Mouse (Mus musculus) R1 (cell line): ENCODE results near the gene Aff4.

ENCODE experiments used
- DNase-seq: peaks from one replicate; pipeline ENCODE4 v3.0.0-alpha.2; 2018; ENCODE audit warnings: low read depth, low spot score

The Aff4 gene

DNA sequence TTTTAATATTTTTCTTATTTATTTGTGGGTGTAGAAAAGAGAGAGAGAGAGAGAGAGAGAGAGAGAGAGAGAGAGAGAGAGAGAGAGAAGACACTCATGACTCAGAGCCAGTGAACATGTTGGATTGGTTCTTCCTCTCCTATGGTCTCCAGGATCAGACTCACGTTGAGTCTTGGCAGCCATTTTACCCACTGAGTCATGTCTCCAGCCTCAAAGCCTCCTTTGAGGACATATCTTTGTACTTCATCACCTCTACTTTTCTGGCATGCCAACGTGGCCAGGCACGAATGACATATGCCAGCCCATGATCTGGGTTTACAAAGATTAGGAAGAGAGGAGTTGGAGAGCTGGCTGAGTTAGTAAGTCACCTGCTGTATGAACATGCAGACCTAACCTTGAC is 109.6 kb downstream of the Aff4 start:
- no peak for DNase-seq

DNA sequence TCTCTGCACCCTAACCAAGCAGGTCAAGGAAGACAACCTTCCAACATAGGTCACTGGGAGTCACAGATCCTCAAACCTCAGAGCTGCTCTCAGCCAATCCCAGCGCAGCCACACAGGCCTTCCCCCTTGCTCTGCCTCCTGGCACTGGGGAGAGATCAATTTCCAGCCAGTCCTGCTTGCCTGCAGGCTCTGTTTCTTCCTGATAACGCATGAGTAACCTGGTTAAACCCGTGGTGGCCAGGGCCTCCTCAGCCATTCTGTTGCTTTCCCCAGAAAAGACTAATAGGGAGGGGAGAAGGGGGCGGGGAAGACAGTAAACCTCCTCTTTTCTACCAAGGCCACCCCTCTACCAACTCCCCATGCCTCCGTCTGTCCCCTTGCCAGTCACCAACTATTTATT is 111.1 kb downstream of the Aff4 start:
- no peak for DNase-seq

DNA sequence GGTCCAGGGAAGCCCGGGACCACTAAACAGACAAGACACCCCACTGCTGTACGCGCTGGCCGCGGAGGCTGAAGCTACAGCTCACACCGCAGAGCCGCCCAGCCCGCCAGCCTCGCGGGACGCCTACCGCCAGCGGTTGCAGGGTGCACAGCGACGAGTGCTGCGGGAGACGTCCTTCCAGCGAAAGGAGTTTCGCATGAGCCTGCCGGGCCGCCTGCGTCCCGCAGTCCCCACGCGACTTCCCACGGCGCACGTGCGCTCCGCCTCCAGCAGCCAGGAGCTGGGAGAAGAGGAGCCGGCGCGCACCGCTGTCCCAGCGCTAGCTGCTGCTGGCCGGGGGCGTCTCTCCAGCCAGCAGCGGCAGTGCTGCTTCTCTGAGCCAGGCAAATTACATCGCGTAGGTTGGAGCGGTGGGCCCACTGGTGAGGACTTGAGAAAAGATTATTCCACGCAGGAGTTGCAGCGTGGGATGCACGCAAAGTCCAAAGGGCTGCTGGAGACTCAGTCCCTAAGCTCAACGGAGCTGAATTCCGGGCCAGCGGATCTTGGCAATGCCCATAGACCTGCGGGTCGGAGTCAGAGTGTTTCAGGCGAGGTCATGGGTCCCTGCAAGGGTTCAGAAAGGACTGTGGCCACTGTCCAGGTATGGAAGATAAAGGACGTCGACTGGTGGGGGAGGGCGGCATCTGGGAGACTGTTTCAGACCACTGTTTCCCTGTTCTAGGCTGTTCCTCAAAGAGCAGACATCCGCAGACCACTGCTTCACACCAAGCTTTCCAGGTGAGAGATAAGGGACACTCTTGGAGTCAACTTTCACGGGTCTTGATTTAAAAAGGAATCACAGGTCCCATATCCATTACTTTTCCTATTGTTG is 113.2 kb downstream of the Aff4 start:
- peak; percentile 56 for DNase-seq

DNA sequence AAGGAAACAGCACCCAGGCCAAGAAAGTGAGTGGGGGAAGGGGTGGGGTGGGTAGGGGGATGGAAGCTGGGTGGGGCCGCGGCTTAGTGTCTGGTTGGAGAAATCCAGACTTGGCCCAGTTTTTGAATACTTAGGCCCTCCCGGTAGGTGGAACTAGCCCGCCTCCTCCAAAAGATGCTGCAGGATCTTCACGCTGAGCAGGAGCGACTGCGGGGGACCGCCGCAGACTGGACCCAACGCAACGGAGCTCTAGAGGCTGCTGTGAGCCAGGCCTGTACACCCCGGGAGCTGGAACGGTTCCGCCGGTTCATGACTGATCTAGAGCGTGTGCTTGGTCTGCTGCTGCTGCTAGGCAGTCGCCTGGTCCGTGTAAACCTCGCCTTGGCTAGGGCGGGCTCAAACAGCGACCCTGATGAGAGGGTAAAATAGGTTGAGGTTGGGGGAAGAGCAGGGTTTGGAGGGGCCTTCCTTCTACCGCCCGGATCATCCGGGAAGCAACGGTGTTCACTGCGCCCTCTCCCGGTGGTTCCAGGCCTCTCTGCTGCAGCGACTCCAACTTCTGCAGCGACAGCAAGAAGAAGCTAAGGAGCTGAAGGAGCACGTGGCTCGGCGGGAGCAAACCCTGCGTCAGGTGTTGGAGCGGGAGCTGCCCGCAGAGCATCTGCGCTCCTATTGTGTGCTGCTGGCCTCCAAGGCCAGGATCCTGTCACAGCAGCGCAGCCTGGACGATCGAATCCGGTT is 115.8 kb downstream of the Aff4 start:
- peak; percentile 91 for DNase-seq

DNA sequence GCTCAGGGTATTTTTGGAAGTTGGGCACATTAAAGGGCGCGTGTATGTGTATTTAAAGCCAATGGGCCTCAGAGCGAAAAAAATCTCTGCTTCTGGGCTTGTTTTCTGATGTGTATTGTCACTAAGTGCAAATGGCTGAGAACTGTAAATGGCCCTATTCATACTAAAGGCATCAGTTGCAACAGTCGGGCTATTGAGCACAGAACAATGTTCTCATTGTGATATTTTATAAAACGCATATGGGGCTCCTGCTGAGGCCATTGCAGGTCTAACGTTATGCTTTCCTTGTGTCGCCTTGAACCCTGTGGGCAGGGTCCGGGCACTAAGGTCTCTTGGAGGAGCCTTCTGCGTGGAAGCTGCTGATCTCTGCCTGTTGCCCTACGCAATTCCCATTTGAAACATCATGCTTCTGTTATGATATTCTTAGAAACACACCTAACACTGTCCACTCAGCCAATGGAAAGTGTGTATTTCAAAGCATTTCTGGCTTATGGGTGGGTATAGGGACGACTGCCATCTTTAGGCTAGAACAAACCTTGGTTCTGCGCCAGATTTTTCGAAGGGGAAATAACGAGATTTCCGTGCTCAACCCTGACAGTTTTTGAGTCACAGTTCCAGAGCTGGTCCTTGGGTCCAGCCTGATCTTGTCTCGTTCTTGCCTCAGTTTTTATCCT is 118.8 kb downstream of the Aff4 start:
- DNase-seq, result no peak

DNA sequence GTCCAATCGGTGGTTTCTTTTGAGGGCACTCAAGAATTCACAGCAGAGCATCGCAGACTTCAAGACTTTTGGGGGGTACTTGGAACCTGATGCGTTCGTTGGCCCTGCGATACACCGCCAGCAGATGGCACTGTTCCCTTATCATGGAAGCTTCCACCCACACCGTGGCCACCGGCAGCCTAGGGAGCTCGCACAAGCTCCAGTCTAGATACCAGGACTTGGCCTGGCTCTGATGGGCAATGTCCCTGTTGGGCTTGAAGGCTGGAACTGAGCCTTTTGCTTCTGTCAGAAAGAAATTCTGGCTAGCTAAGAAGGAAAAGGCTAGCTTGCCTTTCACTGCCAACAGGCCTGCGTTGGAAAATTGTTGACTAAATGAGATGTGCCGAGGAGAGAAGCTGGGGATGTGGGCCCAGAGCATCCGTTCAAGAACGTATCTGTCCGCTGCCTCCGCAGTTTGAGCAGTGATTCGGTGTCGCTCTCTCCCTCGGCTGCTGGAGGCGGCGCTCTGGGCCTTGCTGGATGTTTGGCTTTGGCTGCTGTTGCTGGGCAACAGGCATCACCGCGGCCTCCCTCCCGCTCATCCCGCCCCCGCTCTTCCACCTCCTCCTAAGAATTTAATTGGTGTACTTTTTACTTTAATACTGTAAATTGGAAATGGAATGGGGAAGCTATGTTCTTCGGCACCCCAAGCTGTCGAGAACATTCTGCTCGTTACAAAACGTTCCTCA is 119.5 kb downstream of the Aff4 start, which contains the start of gene Gm9837:
Gene Gm9837, minus strand, starts transcription at position 512 of the 728 bp plus-strand sequence.
- DNase-seq, result peak; percentile 87
